Mouse (Mus musculus) adrenal gland, adult 8-10 months (tissue): ENCODE data around the gene Rasgrf2. TPM values are rescaled to one million over a fixed set of nuclear protein-coding genes. Genes with fewer than 3 reads are reported as not detected.

Experiments used
- DNase-seq: peaks from one replicate; pipeline ENCODE4 v3.0.0; 2022
- total RNA-seq, 4 experiments: library from RNA; stranded (reverse); gene quantifications; 2 replicates each; pipeline ENCODE4 v1.2.4; 2022

Gene Rasgrf2
- total RNA-seq, 4 experiments from 2014 or later = 3.0 to 7.2 (median 4.7) TPM

- DNase-seq = no peak
These were observed 251.2 kb downstream of the Rasgrf2 start for GRCm38 (mm10) chr13:91880256-91880655.

- no peak for DNase-seq
These were observed 253.5 kb downstream of the Rasgrf2 start for GRCm38 (mm10) chr13:91877996-91878395.

- DNase-seq = no peak
These were observed 254.1 kb downstream of the Rasgrf2 start for GRCm38 (mm10) chr13:91877350-91877749.

DNA sequence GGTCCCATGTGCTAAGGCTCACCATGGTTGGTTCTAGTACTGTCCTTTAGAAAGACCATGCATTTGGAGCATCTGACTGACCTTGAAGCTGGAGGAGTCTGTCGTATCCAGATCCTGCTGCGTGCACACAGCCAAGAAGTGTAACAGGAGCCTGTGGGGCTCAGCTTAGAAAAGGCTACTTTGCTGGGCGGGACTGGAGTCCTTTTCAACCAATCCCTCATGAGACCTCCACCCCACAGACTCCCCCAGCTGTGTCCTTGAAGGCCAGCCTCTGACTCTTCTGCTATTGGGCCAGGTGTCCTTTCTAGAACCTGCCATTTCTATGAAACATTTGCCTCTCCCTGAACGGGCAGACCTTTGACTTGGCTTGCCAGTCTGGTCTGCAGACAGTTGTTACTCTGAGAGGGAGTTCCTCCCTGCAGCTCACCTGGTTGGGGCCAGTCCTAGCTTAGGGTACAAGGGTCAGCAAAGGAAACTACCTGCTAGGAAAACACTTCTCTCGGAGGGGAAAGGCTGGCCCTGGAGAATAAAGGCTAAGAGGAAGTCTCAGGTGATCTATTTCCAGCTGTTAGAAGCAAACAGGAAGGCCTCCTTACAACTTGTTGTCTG, 254.6 kb downstream of the Rasgrf2 start, which contains the start of gene Ckmt2:
Gene Ckmt2 (minus strand): TSS at position 145 of the 609 bp plus-strand sequence.
- no peak for DNase-seq

GRCm38 (mm10) chr13:91875581-91875980, 255.9 kb downstream of the Rasgrf2 start:
- no peak for DNase-seq

GRCm38 (mm10) chr13:91874565-91874964, 256.9 kb downstream of the Rasgrf2 start:
- no peak for DNase-seq

GRCm38 (mm10) chr13:91873734-91874329, 257.6 kb downstream of the Rasgrf2 start:
- no peak for DNase-seq

DNA sequence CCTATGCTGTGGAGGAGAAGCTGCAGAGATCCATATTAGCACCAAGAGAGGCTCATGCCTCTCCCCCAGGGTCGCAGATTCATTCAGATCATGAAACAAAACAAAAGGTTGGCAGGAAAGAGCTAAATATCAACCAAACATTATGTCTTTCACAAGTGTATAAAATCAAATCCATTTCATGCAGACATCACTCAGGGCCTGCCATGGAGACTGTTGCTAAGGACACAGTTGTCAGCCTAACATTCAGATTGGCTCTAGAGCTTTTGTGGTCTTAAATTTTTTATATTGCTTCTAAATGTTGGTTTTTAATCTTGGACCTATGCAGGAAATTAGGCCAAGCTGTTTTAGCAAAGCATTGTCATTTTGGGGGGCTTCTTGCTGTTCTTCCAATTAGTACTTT, 262.9 kb downstream of the Rasgrf2 start:
- no peak for DNase-seq

- no peak for DNase-seq
These were observed 272.6 kb downstream of the Rasgrf2 start for GRCm38 (mm10) chr13:91858835-91859234.

- no peak for DNase-seq
These were observed 274.0 kb downstream of the Rasgrf2 start for GRCm38 (mm10) chr13:91857427-91857826.

- no peak for DNase-seq
These were observed 277.0 kb downstream of the Rasgrf2 start for GRCm38 (mm10) chr13:91854412-91854811.

Other genes with a start within 250 kb of the Rasgrf2 start
- gene Gm20379, start 174.3 kb upstream of the Rasgrf2 start, total RNA-seq = not detected
- gene Dhfr, start 223.1 kb upstream of the Rasgrf2 start, total RNA-seq = 1 to 10 TPM; 3.3 to 3.6 (median 3.4) TPM
- gene Msh3, start 223.3 kb upstream of the Rasgrf2 start, total RNA-seq = 10 to 100 TPM; 21.4 to 29.9 (median 26.2) TPM